Mouse (Mus musculus) activated CD4-positive, CD25-positive, alpha-beta regulatory T cell, adult 4 months (primary cell): ENCODE data around the gene H1foo. TPM values are rescaled to one million over a fixed set of nuclear protein-coding genes. Genes with fewer than 3 reads are reported as not detected.
A peak's percentile ranks its signal among the peaks of the same experiment; 100 is the strongest.

ENCODE experiments used
- ATAC-seq: one replicate; pipeline ENCODE4 v1.8.0; 2017
- polyA plus RNA-seq, 2 experiments: library from polyadenylated mRNA; unstranded; fragments of 100-300 nt; shearing (Covaris generic); gene quantifications; one replicate each; pipeline ENCODE4 v1.2.1; 2017

The H1foo gene
- polyA plus RNA-seq, 2 experiments from 2014 or later: 0.52 TPM; not detected in 1

- no peak for ATAC-seq
Measured at GRCm38 (mm10) chr6:115927292-115928242, 17.2 kb upstream of the H1foo start.

GRCm38 (mm10) chr6:115930018-115930417 is 14.7 kb upstream of the H1foo start:
- no peak for ATAC-seq

DNA sequence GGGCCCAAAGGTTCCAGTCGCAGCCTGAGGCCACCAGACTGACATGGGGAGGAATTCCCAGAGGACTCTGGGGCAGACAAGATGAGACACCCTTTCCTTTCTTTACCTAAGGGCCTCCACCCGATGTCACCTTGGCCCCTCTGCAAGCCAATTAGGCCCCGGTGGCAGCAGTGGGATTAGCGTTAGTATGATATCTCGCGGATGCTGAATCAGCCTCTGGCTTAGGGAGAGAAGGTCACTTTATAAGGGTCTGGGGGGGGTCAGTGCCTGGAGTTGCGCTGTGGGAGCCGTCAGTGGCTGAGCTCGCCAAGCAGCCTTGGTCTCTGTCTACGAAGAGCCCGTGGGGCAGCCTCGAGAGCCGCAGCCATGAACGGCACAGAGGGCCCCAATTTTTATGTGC is 13.1 kb upstream of the H1foo start, which contains the start of gene Rho:
Gene Rho (plus strand): TSS at position 110 of the 400 bp plus-strand sequence.
- no peak for ATAC-seq

DNA sequence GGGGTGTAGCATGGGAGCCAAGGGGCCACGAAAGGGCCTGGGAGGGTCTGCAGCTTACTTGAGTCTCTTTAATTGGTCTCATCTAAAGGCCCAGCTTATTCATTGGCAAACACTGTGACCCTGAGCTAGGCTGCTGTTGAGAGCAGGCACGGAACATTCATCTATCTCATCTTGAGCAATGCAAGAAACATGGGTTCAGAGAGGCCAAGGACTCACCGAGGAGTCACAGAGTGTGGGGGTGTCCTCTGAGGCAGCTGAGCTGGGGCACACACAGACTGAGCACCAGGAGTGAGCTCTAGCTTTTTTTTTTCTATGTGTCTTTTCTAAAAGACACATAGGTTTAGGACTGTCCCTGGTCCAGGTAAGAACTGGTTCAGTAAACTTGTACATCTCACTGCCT is 12.3 kb upstream of the H1foo start:
- no peak for ATAC-seq

DNA sequence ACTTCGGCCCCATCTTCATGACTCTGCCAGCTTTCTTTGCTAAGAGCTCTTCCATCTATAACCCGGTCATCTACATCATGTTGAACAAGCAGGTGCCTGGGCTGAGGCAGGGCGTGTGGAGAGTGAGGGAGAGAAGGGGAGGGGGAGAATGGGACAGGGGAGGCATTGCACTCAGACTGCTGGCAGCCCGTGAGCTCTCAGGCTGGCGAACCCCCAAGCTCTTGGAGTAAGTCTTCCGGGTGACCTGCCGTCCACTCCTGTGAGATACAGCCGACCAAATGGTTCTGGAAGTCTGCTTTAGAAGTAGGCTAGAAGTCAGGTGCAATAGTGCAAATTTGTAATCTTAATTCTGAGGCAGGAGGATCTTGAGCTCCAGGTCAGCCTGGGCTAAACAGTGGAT is 9.2 kb upstream of the H1foo start:
- ATAC-seq: no peak

DNA sequence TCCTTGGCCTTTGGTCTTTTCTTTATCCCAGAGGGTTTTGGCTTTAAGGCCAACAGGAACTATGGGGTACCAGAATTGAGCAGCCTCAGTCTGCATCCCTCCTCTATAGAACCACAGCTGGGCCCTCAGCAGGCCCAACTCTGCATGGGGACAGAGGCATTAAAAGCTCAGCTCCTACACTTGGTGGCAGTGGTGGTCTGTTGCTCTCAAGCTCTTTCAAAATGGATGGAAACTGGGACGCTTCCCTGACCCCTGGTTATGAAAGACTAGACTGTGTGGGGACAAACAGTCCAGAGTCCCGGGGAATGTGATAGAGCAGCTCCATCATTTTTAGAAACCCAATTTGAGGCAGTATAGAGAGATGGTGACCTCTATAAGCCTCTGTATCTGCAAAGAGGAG is 6.7 kb upstream of the H1foo start:
- ATAC-seq: no peak

- ATAC-seq: no peak
Measured at GRCm38 (mm10) chr6:115938798-115939197, 5.9 kb upstream of the H1foo start.

- no peak for ATAC-seq
Measured at GRCm38 (mm10) chr6:115940603-115941002, 4.1 kb upstream of the H1foo start.

DNA sequence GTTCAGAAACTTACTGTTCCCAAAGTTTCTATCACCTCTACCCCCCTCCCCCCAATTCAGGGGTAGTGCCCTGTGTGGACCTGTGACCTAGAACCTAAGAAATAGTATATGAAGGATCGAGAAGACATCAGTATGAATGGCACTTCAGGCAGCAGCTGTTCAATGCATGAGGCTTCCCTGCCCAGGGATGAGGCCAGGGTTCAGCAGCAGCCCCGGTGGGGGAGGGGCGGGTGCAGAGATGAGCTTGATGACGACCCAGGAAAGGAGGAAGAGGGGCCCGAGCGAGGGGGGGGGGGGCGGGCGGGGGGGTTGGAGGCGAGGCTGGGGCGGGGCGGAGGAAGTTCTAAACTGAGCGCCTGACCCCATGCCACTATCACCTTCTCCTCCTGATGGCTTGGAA is 3.6 kb upstream of the H1foo start:
- no peak for ATAC-seq

DNA sequence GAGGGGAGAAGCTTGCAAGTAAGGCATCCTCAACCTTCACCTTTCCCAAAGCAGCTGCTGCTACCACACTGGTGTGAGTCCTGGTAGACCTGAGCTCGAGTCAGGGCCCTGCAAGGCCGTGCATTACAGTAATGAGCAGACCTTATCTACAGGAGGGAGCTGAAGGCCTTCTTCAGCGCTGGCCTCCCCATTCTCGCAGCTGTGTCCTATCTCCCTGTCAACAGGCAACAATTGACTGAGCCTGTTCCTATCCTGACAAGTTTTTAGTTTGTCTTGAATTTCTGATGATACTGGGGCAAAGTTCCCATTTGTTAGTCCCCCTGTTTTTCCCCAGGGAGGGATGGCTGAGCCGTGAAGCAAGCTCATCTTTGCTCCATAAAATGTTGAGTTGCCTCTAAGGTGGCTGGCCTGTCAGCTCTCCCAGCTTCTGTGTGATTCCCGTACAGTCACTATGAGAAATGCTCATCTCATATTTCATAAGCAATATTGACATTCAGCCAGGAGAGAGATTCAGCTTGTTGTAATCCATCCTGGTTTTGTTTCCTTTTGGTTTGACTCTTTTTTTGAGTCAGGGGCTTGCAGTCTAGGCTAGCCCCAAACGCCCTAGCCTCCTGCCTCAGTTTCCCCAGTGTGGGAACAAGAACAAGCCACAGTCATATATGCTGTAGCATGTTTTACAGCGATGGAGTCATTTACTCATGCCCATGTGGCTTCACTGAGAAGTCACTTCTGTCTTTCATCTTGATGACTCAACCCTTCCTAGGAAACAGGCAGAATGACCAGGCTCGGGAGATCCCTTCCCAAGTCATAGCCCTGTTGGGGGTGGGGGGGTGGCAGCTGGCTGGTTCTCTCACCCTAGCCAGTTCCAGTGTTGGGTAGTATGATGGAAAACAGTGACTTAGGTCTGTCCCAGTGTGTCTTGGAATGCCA is 975 bp upstream of the H1foo start:
- no peak for ATAC-seq

- peak; percentile 90 for ATAC-seq
Measured at GRCm38 (mm10) chr6:115945633-115946032, 895 bp downstream of the H1foo start.

GRCm38 (mm10) chr6:115946389-115946788 is 1.7 kb downstream of the H1foo start:
- ATAC-seq: peak; percentile 21

DNA sequence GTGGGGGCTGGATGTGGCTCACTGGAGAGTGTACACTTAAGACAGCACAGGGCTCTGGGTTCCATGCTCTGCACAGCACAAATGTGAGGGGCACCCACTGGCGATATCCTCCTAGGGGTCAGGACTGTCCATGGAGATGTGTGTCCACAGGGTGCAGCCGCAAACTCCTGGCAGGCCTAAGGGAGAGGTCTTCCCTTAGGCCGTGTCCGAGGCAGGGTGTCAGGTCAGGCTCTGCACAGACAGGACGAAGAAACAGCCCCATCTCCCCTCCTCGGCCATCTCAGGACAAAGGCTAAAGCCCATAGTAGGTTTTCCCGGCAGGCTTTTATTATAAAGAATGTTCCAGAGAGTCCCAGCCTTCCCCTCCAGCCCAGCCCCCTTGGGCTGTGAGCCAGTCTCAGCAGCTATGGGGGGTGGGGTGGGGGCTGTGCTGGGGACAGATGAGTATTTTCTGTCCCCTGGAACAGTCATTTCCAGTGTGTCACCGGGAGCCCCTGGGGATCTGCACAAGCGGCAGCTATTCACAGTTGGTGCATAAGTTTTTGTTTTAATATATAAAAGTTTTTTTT is 9.9 kb downstream of the H1foo start:
- no peak for ATAC-seq

GRCm38 (mm10) chr6:115955169-115955568 is 10.4 kb downstream of the H1foo start:
- ATAC-seq: no peak

- ATAC-seq: no peak
Measured at GRCm38 (mm10) chr6:115955664-115956063, 10.9 kb downstream of the H1foo start.

DNA sequence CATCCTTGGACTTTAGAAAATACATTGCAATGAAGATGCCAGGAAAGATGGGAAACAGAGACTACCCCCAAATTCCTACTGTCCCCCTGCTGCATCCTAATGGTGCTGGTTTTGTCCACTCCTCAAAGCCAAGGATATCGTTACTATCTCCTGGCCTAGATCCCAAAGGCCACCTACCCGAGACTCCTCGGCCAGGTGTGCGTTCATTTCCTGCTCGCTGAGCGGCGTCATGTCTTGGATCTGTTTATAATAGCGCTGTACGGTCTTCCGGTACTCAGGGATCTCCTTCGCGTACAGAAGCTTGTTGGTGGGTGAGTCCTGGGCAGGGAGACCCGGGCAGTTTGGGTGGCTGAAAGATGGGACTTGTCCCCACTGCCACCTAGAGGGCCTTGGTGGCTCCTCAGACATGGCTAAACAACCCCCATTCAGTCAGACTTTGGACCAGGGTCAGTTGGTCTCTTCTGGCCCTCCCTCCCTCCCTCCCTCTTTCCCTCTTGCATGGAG is 11.7 kb downstream of the H1foo start:
- ATAC-seq: no peak

GRCm38 (mm10) chr6:115956922-115957601 is 12.3 kb downstream of the H1foo start:
- ATAC-seq: no peak

DNA sequence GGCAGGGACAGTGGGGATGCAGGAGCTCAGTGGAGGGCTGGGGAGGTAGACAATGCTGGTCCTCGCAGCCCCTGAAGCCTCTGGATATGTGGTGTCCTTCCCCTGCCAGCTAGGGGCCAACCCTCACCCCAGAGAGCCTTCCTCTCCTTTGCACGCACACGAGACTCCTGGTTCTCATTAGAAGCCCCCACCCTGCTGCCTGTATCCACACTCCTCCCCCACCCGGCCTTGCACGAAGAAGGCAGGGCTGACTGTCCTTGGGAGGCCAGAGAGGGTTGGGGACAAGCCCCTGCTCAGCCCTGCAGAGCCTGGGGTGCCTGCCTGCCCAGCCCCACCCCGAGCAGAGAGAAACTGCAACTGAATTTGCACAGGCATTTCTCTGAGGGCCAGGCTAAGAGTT is 12.9 kb downstream of the H1foo start:
- no peak for ATAC-seq

- no peak for ATAC-seq
Measured at GRCm38 (mm10) chr6:115958445-115958844, 13.7 kb downstream of the H1foo start.

GRCm38 (mm10) chr6:115959151-115959691 is 14.5 kb downstream of the H1foo start:
- no peak for ATAC-seq

- ATAC-seq: no peak
Measured at GRCm38 (mm10) chr6:115960322-115960721, 15.6 kb downstream of the H1foo start.

DNA sequence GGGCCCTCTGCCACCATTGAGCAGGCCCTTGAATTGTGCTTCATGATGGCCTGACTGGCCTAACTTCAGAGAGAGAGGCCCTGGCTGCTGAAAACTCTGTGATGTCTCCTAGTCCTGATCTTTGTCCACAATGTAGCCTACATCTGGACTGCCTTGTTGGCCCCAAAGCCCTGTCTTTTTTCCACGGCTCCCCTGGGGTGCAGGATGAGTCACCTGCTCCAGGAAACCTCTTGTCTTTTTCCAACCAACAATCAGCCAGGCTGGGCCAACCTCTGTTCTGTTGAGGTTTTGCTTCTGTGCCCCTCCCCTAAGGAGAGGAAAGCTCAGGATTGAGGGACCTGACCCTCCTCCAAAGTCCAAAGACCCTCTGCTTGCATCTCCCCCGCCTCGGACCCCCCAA is 17.0 kb downstream of the H1foo start:
- ATAC-seq: no peak
